Mouse (Mus musculus): ENCODE measurements at regions not wholly inside any gene's neighbourhood (a gene's known extent, or its start where the extent isn't known, plus 50 kb on each side); places are given as distances from the start of the nearest gene placed in this dataset.

GRCm38 (mm10) chr10:38269136-38269535 lies 552.4 kb downstream of the Rfpl4b start:
- peak in 1 of 2 experiments; percentile 32 for DNase-seq

GRCm38 (mm10) chr10:38265564-38265963 lies 556.0 kb downstream of the Rfpl4b start:
- DNase-seq: no peak

GRCm38 (mm10) chr10:38246821-38247220 lies 574.8 kb downstream of the Rfpl4b start:
- DNase-seq: no peak
